Mouse (Mus musculus): Measurements from ENCODE around the gene Fstl4.
A peak's percentile ranks its signal among the peaks of the same experiment; 100 is the strongest.

Gene Fstl4

GRCm38 (mm10) chr11:52915648-52916047, 151.2 kb downstream of the Fstl4 start:
- DNase-seq: no peak

DNA sequence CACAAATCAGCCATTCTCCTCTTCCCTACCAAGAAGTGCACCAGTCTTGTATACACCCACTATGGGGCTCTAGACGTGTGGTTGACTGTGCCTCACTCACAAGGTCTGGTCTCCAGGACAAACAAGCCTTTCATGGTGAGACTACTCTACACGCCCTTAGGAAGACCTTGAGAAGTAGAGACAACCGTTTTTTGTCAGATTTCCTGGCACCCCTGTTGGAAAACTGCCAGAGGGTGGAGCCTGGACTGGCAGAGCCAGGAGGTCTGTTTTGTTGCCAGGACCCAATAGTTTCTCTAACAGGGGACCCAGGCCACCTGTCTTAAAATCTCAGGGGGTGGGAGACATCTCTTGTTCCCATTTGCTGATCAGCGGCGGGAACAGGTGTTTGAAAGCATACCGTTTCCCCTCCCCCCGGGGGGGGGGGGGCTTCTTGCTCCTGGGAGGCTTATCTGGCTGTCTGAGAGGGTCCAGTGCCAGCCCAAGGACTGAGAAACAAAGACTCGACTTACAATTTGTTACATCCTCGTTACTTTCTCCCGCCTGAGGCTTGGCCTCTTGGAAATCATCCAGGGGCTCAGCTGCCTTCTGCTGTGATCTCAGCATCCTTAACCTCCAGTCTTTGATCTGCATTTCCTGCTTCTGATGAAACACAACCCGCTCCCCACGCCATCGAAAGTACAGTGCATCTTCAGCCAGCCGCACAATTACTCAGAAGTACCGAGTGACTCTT, 155.0 kb downstream of the Fstl4 start:
- DNase-seq: peak; percentile 63 to 71

DNA sequence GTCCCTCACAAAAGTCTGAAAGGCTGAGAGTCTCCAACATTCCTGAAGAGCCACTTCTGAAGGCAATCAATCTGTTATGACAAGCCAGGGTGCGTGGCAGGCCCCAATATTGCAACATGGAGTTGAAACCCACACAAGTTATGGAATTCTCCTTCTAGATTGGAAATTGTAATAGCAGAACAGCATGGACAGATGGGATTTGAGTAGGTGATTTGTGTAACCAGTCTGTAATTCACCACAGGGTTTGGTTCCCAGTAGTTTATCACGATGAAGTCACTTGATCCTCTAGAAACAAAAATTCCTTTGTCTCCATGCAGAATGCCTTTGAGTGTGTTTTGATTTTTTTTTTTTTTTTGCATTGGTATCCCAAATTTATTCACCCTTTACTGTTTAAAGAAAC, 159.8 kb downstream of the Fstl4 start:
- DNase-seq: no peak

DNA sequence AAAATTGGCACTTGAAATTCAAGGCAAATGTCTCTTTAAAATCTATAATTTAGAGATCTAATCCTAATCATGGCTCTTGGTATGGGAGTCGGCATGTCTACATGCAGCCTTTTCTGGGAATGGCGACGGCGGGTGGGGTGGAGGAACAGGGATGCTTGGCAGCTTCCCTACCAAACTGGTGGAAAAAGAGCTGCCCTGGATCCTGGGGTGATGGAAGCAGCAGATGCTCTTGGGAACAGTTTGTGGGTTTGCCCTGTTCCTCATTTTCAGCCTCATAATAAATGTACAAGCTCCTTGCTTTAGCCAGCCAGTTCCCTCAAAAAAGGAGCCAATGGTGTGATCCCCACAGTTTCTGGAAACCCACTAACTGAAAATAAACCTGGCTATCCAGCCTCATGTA, 163.9 kb downstream of the Fstl4 start:
- peak; percentile 41 to 54 for DNase-seq

DNA sequence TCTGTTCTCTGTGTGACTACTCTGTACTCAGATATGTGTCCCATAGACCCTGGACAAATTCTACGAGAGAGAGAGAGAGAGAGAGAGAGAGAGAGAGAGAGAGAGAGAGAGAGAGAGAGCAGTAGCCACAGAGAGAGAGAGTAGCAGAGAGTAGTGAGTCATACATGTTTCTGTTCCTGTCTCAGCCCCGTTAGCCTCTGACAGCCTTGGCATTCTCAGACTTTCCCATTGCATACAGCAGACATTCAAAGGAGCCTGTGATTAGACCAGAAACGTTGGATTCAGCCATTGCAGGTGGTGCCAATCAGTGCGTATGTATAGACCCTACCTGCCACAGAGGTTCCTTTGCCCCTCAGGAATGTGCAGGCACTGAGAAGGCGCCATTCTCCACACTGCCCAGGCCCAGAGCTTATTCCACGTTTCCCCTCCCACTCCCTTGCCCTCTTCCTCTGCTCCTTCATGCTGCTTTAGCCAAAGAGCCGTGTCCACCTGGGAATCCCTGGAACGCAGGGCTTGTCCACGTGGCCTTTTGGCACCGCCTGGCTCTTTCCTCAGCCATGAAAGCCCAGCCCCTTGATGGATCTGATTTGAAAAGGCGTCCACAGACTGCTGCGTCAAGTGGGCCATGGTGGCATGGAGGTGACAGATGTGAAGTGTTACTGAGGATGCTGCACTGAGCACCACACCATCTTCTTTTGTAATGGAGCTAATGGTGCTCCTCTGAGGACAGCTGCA, 175.1 kb downstream of the Fstl4 start:
- peak in 1 of 2 experiments; percentile 21 for DNase-seq

- no peak for DNase-seq
These were observed 178.5 kb downstream of the Fstl4 start for GRCm38 (mm10) chr11:52942967-52943366.

DNA sequence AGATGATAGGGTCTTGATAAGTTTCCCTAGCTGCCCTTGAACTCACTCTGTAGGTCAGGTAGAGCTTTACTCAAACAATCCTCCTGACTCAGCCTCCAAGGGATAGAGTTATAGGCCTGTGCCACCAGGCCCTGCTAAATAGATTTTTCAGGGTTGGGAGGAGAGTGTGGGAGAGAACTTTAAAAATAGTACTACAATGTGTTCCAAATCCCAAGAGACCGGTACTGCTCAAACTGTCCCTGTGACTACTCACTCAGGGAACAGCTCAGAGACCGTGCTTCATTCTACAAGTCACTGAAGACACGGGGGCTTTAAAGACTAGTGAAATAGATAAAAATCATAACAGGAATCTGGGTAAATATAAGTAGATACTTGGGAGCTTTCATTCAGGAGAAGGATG, 190.6 kb downstream of the Fstl4 start:
- no peak for DNase-seq

DNA sequence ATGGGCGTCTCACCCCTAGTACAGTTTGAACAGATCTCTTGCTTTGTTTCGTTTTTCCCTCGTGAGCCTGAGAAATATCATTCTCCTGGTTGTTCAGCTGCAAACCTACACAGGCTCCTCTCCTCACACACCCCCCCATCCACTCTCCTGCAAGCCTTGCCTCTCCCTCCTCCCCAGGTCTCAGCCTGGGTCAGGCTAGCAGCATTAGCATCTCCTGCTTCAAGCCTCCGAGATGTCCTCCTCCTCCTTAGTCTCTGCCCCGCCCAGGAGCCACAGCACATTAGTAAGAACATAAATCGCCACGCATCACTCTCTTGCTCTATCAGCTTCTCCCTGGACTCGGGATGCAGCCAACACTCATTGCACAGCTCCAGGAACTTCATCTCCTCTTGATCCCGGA, 204.4 kb downstream of the Fstl4 start:
- no peak for DNase-seq

- DNase-seq: peak; percentile 31 to 38
These were observed 206.0 kb downstream of the Fstl4 start for GRCm38 (mm10) chr11:52970396-52970795.

GRCm38 (mm10) chr11:52986986-52987385, 222.6 kb downstream of the Fstl4 start:
- no peak for DNase-seq

- DNase-seq: peak; percentile 44 to 63
These were observed 230.3 kb downstream of the Fstl4 start for GRCm38 (mm10) chr11:52994688-52995087.

- DNase-seq: no peak
These were observed 232.1 kb downstream of the Fstl4 start for GRCm38 (mm10) chr11:52996434-52997093.

- no peak for DNase-seq
These were observed 233.0 kb downstream of the Fstl4 start for GRCm38 (mm10) chr11:52997421-52997820.

GRCm38 (mm10) chr11:53000226-53000625, 235.8 kb downstream of the Fstl4 start:
- DNase-seq: peak in 1 of 2 experiments; percentile 23

DNA sequence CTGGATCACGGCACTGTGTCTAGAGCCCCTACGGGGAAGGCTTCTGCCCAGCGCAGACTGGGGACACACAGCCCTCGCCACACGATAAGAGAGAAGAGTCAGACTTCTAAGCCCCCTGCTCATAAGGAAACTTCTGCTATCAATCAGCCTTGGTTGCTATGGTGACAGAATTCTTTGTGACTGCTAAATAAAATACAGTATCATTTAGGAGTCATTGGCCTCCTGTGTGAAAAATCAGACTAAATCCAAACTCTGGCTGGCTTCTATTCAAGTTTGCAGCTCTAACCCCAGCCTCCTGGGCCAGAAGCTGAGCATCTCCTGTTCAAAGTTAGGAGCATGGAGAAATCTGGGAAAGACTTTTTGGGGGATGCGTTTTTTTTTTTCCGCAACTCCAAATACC, 238.9 kb downstream of the Fstl4 start:
- no peak for DNase-seq

GRCm38 (mm10) chr11:53003811-53004210, 239.4 kb downstream of the Fstl4 start:
- no peak for DNase-seq

GRCm38 (mm10) chr11:53009597-53009996, 245.2 kb downstream of the Fstl4 start:
- DNase-seq: no peak

DNA sequence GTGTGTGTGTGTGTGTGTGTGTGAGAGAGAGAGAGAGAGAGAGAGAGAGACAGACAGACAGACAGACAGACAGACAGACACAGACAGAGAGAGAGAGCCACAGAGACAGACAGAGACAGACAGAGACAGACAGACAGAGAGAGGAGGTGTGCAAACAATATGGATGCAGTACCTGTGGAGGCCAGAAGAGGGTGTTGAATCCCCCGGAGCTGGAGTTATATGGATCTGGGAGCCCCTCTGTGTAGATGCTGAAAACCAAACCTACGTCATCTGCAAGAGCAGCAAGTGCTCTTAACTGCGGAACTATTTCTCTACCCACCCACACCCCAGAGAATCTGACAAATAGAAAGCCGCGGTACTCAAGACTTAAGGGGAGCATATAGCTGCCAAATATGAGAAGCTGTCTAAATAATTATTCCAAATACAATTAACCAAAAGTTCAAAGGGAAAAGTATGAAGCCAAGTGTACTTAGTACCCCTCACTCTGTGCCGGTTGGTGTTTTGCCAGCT, 247.6 kb downstream of the Fstl4 start:
- DNase-seq: no peak

GRCm38 (mm10) chr11:53013906-53014305, 249.5 kb downstream of the Fstl4 start:
- peak; percentile 80 to 82 for DNase-seq

DNA sequence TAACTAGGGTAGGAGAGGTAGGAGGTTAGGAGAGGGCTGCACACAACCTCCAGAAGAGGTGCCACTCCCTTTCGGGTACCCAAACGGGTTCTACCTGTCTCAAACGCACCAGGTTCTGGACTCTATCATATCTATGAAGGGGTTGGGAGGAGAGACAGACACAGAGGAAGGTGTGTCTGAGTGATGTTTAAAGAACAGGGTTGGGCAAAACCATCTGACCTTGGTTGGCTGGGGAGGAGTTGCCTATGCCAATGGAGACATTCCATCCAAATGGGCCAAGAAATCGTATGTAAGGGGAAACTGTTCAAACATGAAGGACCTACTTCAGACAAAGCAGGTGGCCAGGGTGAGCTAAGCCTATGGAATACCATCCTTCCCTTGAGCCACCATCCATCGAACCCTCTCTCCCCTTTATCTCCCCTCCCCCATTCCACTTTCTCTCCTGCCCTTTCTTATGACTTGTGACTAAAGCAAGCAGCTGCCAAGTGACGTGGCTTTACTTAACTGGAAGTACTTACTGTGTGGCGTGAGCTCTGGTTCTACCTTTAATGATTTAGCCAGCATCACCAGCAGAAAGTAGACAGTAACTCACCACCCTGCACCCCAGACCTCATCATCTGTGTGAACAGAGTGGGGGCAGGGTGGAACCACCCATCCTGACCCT, 252.1 kb downstream of the Fstl4 start:
- no peak for DNase-seq

GRCm38 (mm10) chr11:53019509-53019908, 255.1 kb downstream of the Fstl4 start:
- no peak for DNase-seq

DNA sequence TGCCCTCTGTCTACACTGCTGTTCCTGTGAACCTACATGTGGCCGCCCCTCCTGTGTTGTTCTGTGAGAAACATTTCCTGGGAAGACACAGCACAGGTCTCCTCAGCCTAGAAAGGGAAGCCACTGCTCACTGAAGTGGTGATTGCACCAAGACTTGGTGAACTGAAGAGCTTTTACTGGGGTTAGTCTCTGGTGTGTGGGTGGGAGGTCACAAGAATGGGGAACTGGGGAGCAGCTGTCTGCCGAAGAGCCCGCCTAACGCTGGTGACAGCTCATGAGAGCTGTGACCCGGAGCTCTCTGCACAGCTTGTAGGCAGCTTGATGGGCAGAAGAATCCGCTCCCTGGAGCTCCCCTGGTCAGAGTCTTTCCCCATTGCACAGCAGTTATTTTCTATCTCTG, 260.0 kb downstream of the Fstl4 start:
- no peak for DNase-seq

DNA sequence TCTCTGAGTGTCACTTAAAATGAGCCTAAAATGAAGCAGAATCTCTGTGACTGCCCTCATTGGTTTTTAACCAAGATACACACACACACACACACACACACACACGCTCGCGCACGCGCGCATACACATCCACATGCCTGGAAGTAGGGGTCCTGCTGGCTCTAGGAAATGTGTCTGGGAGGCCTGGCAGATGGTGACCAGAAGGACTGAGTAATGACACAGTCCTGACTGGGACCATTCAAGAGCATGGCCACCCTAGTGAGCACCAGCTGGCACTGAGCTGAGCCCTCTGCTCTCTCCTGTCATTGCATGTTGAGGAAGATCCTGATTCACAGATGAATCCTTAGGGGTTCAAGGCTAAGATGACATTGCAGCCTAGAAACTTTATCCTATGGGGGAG, 261.3 kb downstream of the Fstl4 start:
- DNase-seq: peak; percentile 89 to 93

Data from cerebellum, postnatal 25 days (tissue).